In genomic region chr5:38509568-38509967, GRCm38 (mm10) we compare ENCODE assay signal across 22 mouse cellular contexts. TPM values are rescaled to one million over a fixed set of nuclear protein-coding genes. Genes with fewer than 3 reads are reported as not detected.
A peak's percentile ranks its signal among the peaks of the same experiment; 100 is the strongest.
DNase-seq lines count a peak whose midpoint lies in the region; ATAC-seq and TF ChIP-seq lines count a peak whose summit lies in the region.
"Had no signal": no experiment of that assay in that cellular context is flagged by ENCODE, and none has a peak within 500 bp of the region (broad histone marks: within the 10 kb centered on the region; RNA-seq: fewer than 3 reads in every experiment).

No protein-coding gene starts in this region.

- H3K9me3 ChIP-seq in intestine, embryonic 15.5 days, result no peaks in the 10 kb centered on the region
- H3K9me3 ChIP-seq in intestine, postnatal 0 days (ENCODE audit: control insufficient read depth), result no peaks in the 10 kb centered on the region
- H3K9me3 ChIP-seq in liver, embryonic 14.5 days (ENCODE audit: control insufficient read depth, low read length), result no peaks in the 10 kb centered on the region
- H3K9me3 ChIP-seq in stomach, embryonic 16.5 days (replicated peaks; ENCODE audit: control insufficient read depth, low read length), result no peaks in the 10 kb centered on the region
- H3K9me3 ChIP-seq: embryonic facial prominence, embryonic 10.5 days; heart, embryonic 15.5 days; limb, embryonic 12.5 days; midbrain, embryonic 13.5 days had no signal

- no peak overlapping the region for H3K4me2 ChIP-seq in intestine, embryonic 15.5 days (replicated peaks)
- H3K4me2 ChIP-seq in intestine, postnatal 0 days (replicated peaks; ENCODE audit: low read depth), result no peak overlapping the region
- H3K4me2 ChIP-seq in liver, embryonic 14.5 days (ENCODE audit: low read depth), result peak overlapping the region; percentile 70
- H3K4me2 ChIP-seq in stomach, embryonic 16.5 days (ENCODE audit: low read depth, low read length), result no peak overlapping the region
- H3K4me2 ChIP-seq: heart, embryonic 15.5 days; hindbrain, embryonic 14.5 days; limb, embryonic 12.5 days; midbrain, embryonic 13.5 days had no signal

- H3K27ac ChIP-seq in intestine, embryonic 15.5 days, result no peak overlapping the region
- H3K27ac ChIP-seq in intestine, postnatal 0 days (ENCODE audit: low read depth, low read length), result no peak overlapping the region
- H3K27ac ChIP-seq in liver, embryonic 14.5 days, result peak overlapping the region; percentile 93
- H3K27ac ChIP-seq in stomach, embryonic 16.5 days (ENCODE audit: low read length), result no peak overlapping the region
- H3K27ac ChIP-seq in gastrocnemius, adult 2 months, result no peak overlapping the region
- H3K27ac ChIP-seq: embryonic facial prominence, embryonic 10.5 days; heart, embryonic 15.5 days; hindbrain, embryonic 14.5 days; limb, embryonic 12.5 days; midbrain, embryonic 13.5 days had no signal

- DNase-seq in liver, embryonic 14.5 days (ENCODE audit: low read depth in 3 of 3, low spot score in 3 of 3), result peak; percentile 84 to 87 (median 85)
- no peak for DNase-seq in gastrocnemius, adult 2 months
- no peak for DNase-seq in left cerebral cortex, adult 18-20 months (ENCODE audit: low spot score in 2 of 2)
- DNase-seq in cerebellum, postnatal 36 days, result no peak
- DNase-seq: adrenal gland, postnatal 14 days; cerebellum, postnatal 14 days; gastrocnemius, postnatal 36 days; kidney, adult 18-20 months; kidney, postnatal 36 days; layer of hippocampus, postnatal 36 days; lung, postnatal 14 days; right cerebral cortex, postnatal 14 days; thymus, adult 2 months had no signal

- intact Hi-C loops in gastrocnemius, adult 2 months (cut with DNase I), result no loop called here

- TF ChIP-seq EP300 in liver, embryonic 14.5 days (IDR thresholded peaks at IDR 0.05; ENCODE audit: low read depth), result peak; percentile 99

- H3K4me1 ChIP-seq in intestine, embryonic 15.5 days (replicated peaks), result no peaks in the 10 kb centered on the region
- no peaks in the 10 kb centered on the region; the same call in 1 of the 2 replicates for H3K4me1 ChIP-seq in intestine, postnatal 0 days (replicated peaks; ENCODE audit: control insufficient read depth, insufficient read depth, low read length)
- peaks cover 33 to 71% of the 10 kb centered on the region in 2 experiments for H3K4me1 ChIP-seq in liver, embryonic 14.5 days (replicated peaks; ENCODE audit: control insufficient read depth in 2 of 2, insufficient read depth in 2 of 2, low read length in 1 of 2)
- H3K4me1 ChIP-seq in stomach, embryonic 16.5 days (ENCODE audit: control insufficient read depth, insufficient read depth, low read length), result no peaks in the 10 kb centered on the region

- TF ChIP-seq CTCF in intestine, postnatal 0 days (IDR thresholded peaks at IDR 0.05; ENCODE audit: low read depth), result no peak
- TF ChIP-seq CTCF in liver, embryonic 14.5 days (IDR thresholded peaks at IDR 0.05; ENCODE audit: low read depth), result no peak
- no peak for TF ChIP-seq CTCF in gastrocnemius, adult 2 months (IDR thresholded peaks at IDR 0.05)

- no peak overlapping the region for H3K9ac ChIP-seq in intestine, embryonic 15.5 days
- H3K9ac ChIP-seq in intestine, postnatal 0 days (ENCODE audit: low read depth, low read length), result no peak overlapping the region
- H3K9ac ChIP-seq in liver, embryonic 14.5 days (replicated peaks), result peak overlapping the region; percentile 67
- H3K9ac ChIP-seq in stomach, embryonic 16.5 days (ENCODE audit: low read length), result no peak overlapping the region
- H3K9ac ChIP-seq: heart, embryonic 15.5 days; hindbrain, embryonic 14.5 days; limb, embryonic 12.5 days; midbrain, embryonic 13.5 days had no signal

- peak; percentile 66; the same call in 1 of the 2 replicates for ATAC-seq in intestine, embryonic 15.5 days
- ATAC-seq in intestine, postnatal 0 days, result no peak
- 0 out of 2 replicates have a peak, but pooled peaks have one; percentile 24 for ATAC-seq in common myeloid progenitor, adult 5-6 weeks (replicated peaks; ENCODE audit: low read depth, poor library complexity, severe bottlenecking)
- peak; percentile 93 for ATAC-seq in liver, embryonic 14.5 days (ENCODE audit: insufficient read depth)
- ATAC-seq in stomach, embryonic 16.5 days (ENCODE audit: insufficient read depth, low FRiP score), result peak; percentile 62; the same call in 1 of the 2 replicates
- ATAC-seq: midbrain, embryonic 13.5 days had no signal

- no peaks in the 10 kb centered on the region for H3K36me3 ChIP-seq in intestine, embryonic 15.5 days
- no peaks in the 10 kb centered on the region for H3K36me3 ChIP-seq in intestine, postnatal 0 days (ENCODE audit: control insufficient read depth, insufficient read depth)
- H3K36me3 ChIP-seq in liver, embryonic 14.5 days (replicated peaks; ENCODE audit: control insufficient read depth, insufficient read depth, low read depth), result peaks cover 7% of the 10 kb centered on the region
- H3K36me3 ChIP-seq in stomach, embryonic 16.5 days (ENCODE audit: control insufficient read depth, insufficient read depth, low read length), result no peaks in the 10 kb centered on the region
- H3K36me3 ChIP-seq: embryonic facial prominence, embryonic 10.5 days; heart, embryonic 15.5 days; limb, embryonic 12.5 days; midbrain, embryonic 13.5 days had no signal

- H3K4me3 ChIP-seq in intestine, embryonic 15.5 days (replicated peaks), result no peak overlapping the region
- no peak overlapping the region for H3K4me3 ChIP-seq in intestine, postnatal 0 days (ENCODE audit: low read depth, low read length)
- peak overlapping the region; percentile 59 to 95 for H3K4me3 ChIP-seq in liver, embryonic 14.5 days (ENCODE audit: insufficient read depth in 1 of 2, low read depth in 2 of 2, low read length in 2 of 2)
- H3K4me3 ChIP-seq in stomach, embryonic 16.5 days (replicated peaks; ENCODE audit: low read length), result no peak overlapping the region
- no peak overlapping the region for H3K4me3 ChIP-seq in gastrocnemius, adult 2 months
- H3K4me3 ChIP-seq: embryonic facial prominence, embryonic 10.5 days; heart, embryonic 15.5 days; limb, embryonic 12.5 days; midbrain, embryonic 13.5 days had no signal

- H3K27me3 ChIP-seq in intestine, embryonic 15.5 days (replicated peaks), result no peaks in the 10 kb centered on the region
- H3K27me3 ChIP-seq in intestine, postnatal 0 days (replicated peaks; ENCODE audit: control insufficient read depth, insufficient read depth, low read length), result no peaks in the 10 kb centered on the region
- H3K27me3 ChIP-seq in liver, embryonic 14.5 days (ENCODE audit: control insufficient read depth, insufficient read depth, low read length), result no peaks in the 10 kb centered on the region
- no peaks in the 10 kb centered on the region for H3K27me3 ChIP-seq in stomach, embryonic 16.5 days (ENCODE audit: control insufficient read depth, insufficient read depth, low read length)
- H3K27me3 ChIP-seq: heart, embryonic 15.5 days; limb, embryonic 12.5 days; midbrain, embryonic 13.5 days had no signal

- 76% methylated on average over 4 of the region's 4 CpGs for WGBS in intestine, embryonic 15.5 days
- 71% methylated on average over 4 of the region's 4 CpGs for WGBS in intestine, postnatal 0 days
- 14% methylated on average over 4 of the region's 4 CpGs for WGBS in liver, embryonic 14.5 days (ENCODE audit: insufficient replicate concordance)
- WGBS in stomach, embryonic 16.5 days, result 84% methylated on average over 4 of the region's 4 CpGs

RNA-seq across cellular contexts. Expression of gene Slc2a9, which starts 6.6 kb away (rescaled TPM):
- polyA plus RNA-seq in intestine, embryonic 15.5 days (2015; fragmentation: Nextera tagmentation; extraction: Ambion mirVana), result 1.6 and 1.8 TPM in 2 replicates
- 2.4 and 3.4 TPM in 2 replicates for polyA plus RNA-seq in intestine, postnatal 0 days (2015; fragmentation: Nextera tagmentation; extraction: Ambion mirVana)
- total RNA-seq in common myeloid progenitor, adult 5-6 weeks (2017), result 4.4 and 4.9 TPM in 2 replicates
- 1.1 and 1.6 TPM in 2 replicates for polyA plus RNA-seq in liver, embryonic 14.5 days (2012; rRNA removed)
- polyA plus RNA-seq in liver, embryonic 14.5 days (2014; fragmentation: Nextera tagmentation; extraction: Ambion mirVana), result 1.8 and 1.9 TPM in 2 replicates
- polyA plus RNA-seq in stomach, embryonic 16.5 days (2015; fragmentation: Nextera tagmentation; extraction: Ambion mirVana), result 0.77 and 1.4 TPM in 2 replicates
- under 1 TPM; 0.20 to 0.25 TPM for total RNA-seq in gastrocnemius, adult 2 months (2021)
- 1 to 10 TPM in 1 of 2 experiments, under 1 TPM in 1; 0.70 to 1.1 TPM for total RNA-seq in left cerebral cortex, adult 18-20 months (2021)

RNA-seq across cellular contexts. Expression of gene Wdr1, which starts 53.5 kb away (rescaled TPM):
- polyA plus RNA-seq in intestine, embryonic 15.5 days (2015; fragmentation: Nextera tagmentation; extraction: Ambion mirVana), result 240 and 243 TPM in 2 replicates
- polyA plus RNA-seq in intestine, postnatal 0 days (2015; fragmentation: Nextera tagmentation; extraction: Ambion mirVana), result 173 and 176 TPM in 2 replicates
- total RNA-seq in common myeloid progenitor, adult 5-6 weeks (2017), result 158 and 166 TPM in 2 replicates
- polyA plus RNA-seq in liver, embryonic 14.5 days (2012; rRNA removed), result 38.1 and 42.5 TPM in 2 replicates
- 74.4 and 81.5 TPM in 2 replicates for polyA plus RNA-seq in liver, embryonic 14.5 days (2014; fragmentation: Nextera tagmentation; extraction: Ambion mirVana)
- polyA plus RNA-seq in stomach, embryonic 16.5 days (2015; fragmentation: Nextera tagmentation; extraction: Ambion mirVana), result 252 and 291 TPM in 2 replicates
- total RNA-seq in gastrocnemius, adult 2 months (2021), result 10 to 100 TPM; 42.7 to 64.8 TPM
- 100 to 1,000 TPM; 150 to 157 TPM for total RNA-seq in left cerebral cortex, adult 18-20 months (2021)

Comparison
In these comparisons a context has a peak if more than half of its experiments do, and no peak if none do; other contexts are left out.
1. H3K4me3 ChIP-seq: peak in liver, embryonic 14.5 days (2 of 2); none in intestine, embryonic 15.5 days (single experiment), intestine, postnatal 0 days (single experiment), stomach, embryonic 16.5 days (single experiment) and gastrocnemius, adult 2 months (single experiment).
2. DNase-seq: peak in liver, embryonic 14.5 days (3 of 3); none in gastrocnemius, adult 2 months (single experiment), left cerebral cortex, adult 18-20 months (0 of 2) and cerebellum, postnatal 36 days (0 of 2).